Mouse (Mus musculus): ENCODE measurements at regions not wholly inside any gene's neighbourhood (a gene's known extent, or its start where the extent isn't known, plus 50 kb on each side); places are given as distances from the start of the nearest gene placed in this dataset.

- no peaks in the 10 kb centered on the region for H3K36me3 ChIP-seq (replicated peaks)
- H3K9ac ChIP-seq: no peak overlapping the region
- no peaks in the 10 kb centered on the region for H3K9me3 ChIP-seq
- H3K27me3 ChIP-seq (replicated peaks): no peaks in the 10 kb centered on the region
- no peaks in the 10 kb centered on the region for H3K4me1 ChIP-seq
- H3K4me2 ChIP-seq: no peak overlapping the region
- no peak overlapping the region for H3K4me3 ChIP-seq
- H3K27ac ChIP-seq: no peak overlapping the region
- 95% methylated on average over 3 of the region's 3 CpGs for WGBS
- ATAC-seq (replicated peaks): no peak
These were observed 198.3 kb upstream of the Dapk1 start for GRCm38 (mm10) chr13:60403471-60403870.

GRCm38 (mm10) chr13:60407344-60407743, 194.4 kb upstream of the Dapk1 start:
- H3K27ac ChIP-seq: no peak overlapping the region
- WGBS: 92% methylated on average over 4 of the region's 4 CpGs
- H3K36me3 ChIP-seq (replicated peaks): no peaks in the 10 kb centered on the region
- no peaks in the 10 kb centered on the region for H3K27me3 ChIP-seq (replicated peaks)
- H3K4me2 ChIP-seq: no peak overlapping the region
- H3K4me3 ChIP-seq: no peak overlapping the region
- H3K4me1 ChIP-seq: no peaks in the 10 kb centered on the region
- no peaks in the 10 kb centered on the region for H3K9me3 ChIP-seq
- no peak for ATAC-seq (replicated peaks)
- no peak overlapping the region for H3K9ac ChIP-seq

GRCm38 (mm10) chr13:60409706-60410502, 191.8 kb upstream of the Dapk1 start:
- WGBS: 66% methylated on average over 14 of the region's 14 CpGs
- no peak overlapping the region for H3K4me2 ChIP-seq

GRCm38 (mm10) chr13:60416024-60416423, 185.7 kb upstream of the Dapk1 start:
- 88% methylated on average over 1 of the region's 1 CpGs for WGBS
- Histone ChIP-seq H3K27ac (no peak overlapping the region), H3K36me3 (replicated peaks) (no peaks in the 10 kb centered on the region), H3K9me3 (no peaks in the 10 kb centered on the region), H3K27me3 (replicated peaks) (no peaks in the 10 kb centered on the region), H3K4me1 (no peaks in the 10 kb centered on the region), H3K4me2 (no peak overlapping the region), H3K4me3 (no peak overlapping the region), H3K9ac (no peak overlapping the region)
- no peak for ATAC-seq (replicated peaks)

More at GRCm38 (mm10) chr13:60409706-60410502, 191.8 kb upstream of the Dapk1 start:
- Histone ChIP-seq H3K9me3 (no peaks in the 10 kb centered on the region), H3K4me1 (no peaks in the 10 kb centered on the region), H3K36me3 (replicated peaks) (no peaks in the 10 kb centered on the region), H3K9ac (no peak overlapping the region), H3K4me3 (no peak overlapping the region), H3K27ac (no peak overlapping the region), H3K27me3 (replicated peaks) (no peaks in the 10 kb centered on the region)
- ATAC-seq (replicated peaks): no peak

- WGBS: 87% methylated on average over 8 of the region's 8 CpGs
- no peak overlapping the region for H3K4me3 ChIP-seq
- no peaks in the 10 kb centered on the region for H3K27me3 ChIP-seq (replicated peaks)
- H3K9ac ChIP-seq: no peak overlapping the region
- no peaks in the 10 kb centered on the region for H3K4me1 ChIP-seq
- H3K36me3 ChIP-seq (replicated peaks): no peaks in the 10 kb centered on the region
- H3K4me2 ChIP-seq: no peak overlapping the region
- H3K9me3 ChIP-seq: no peaks in the 10 kb centered on the region
- ATAC-seq (replicated peaks): no peak
- no peak overlapping the region for H3K27ac ChIP-seq
These were observed 184.7 kb upstream of the Dapk1 start for GRCm38 (mm10) chr13:60417015-60417414.

- no peak for ATAC-seq (replicated peaks)
- H3K4me1 ChIP-seq: no peaks in the 10 kb centered on the region
- H3K27me3 ChIP-seq (replicated peaks): no peaks in the 10 kb centered on the region
- H3K27ac ChIP-seq: no peak overlapping the region
- H3K9me3 ChIP-seq: no peaks in the 10 kb centered on the region
- H3K36me3 ChIP-seq (replicated peaks): no peaks in the 10 kb centered on the region
- no peak overlapping the region for H3K4me3 ChIP-seq
- no peak overlapping the region for H3K9ac ChIP-seq
- 62% methylated on average over 14 of the region's 14 CpGs for WGBS
- no peak overlapping the region for H3K4me2 ChIP-seq
These were observed 184.2 kb upstream of the Dapk1 start for GRCm38 (mm10) chr13:60417436-60418158.

GRCm38 (mm10) chr13:60420386-60420785, 181.4 kb upstream of the Dapk1 start:
- 11% methylated on average over 7 of the region's 7 CpGs for WGBS
- Histone ChIP-seq H3K27me3 (replicated peaks) (no peaks in the 10 kb centered on the region), H3K9ac (no peak overlapping the region), H3K36me3 (replicated peaks) (no peaks in the 10 kb centered on the region), H3K9me3 (no peaks in the 10 kb centered on the region), H3K27ac (no peak overlapping the region), H3K4me2 (no peak overlapping the region), H3K4me3 (no peak overlapping the region), H3K4me1 (no peaks in the 10 kb centered on the region)
- no peak for ATAC-seq (replicated peaks)

- Histone ChIP-seq H3K9me3 (no peaks in the 10 kb centered on the region), H3K4me3 (no peak overlapping the region), H3K4me2 (no peak overlapping the region), H3K4me1 (no peaks in the 10 kb centered on the region), H3K36me3 (replicated peaks) (no peaks in the 10 kb centered on the region), H3K27me3 (replicated peaks) (no peaks in the 10 kb centered on the region), H3K9ac (no peak overlapping the region), H3K27ac (no peak overlapping the region)
- no peak for ATAC-seq (replicated peaks)
- WGBS: 59% methylated on average over 3 of the region's 3 CpGs
These were observed 180.7 kb upstream of the Dapk1 start for GRCm38 (mm10) chr13:60420842-60421696.

- no peak overlapping the region for H3K27ac ChIP-seq
- no peak overlapping the region for H3K9ac ChIP-seq
- H3K4me2 ChIP-seq: no peak overlapping the region
- H3K27me3 ChIP-seq (replicated peaks): no peaks in the 10 kb centered on the region
- 70% methylated on average over 6 of the region's 6 CpGs for WGBS
- no peak for ATAC-seq (replicated peaks)
- no peaks in the 10 kb centered on the region for H3K9me3 ChIP-seq
- no peak overlapping the region for H3K4me3 ChIP-seq
- peaks cover 6% of the 10 kb centered on the region for H3K4me1 ChIP-seq
- no peaks in the 10 kb centered on the region for H3K36me3 ChIP-seq (replicated peaks)
These were observed 177.5 kb upstream of the Dapk1 start for GRCm38 (mm10) chr13:60424267-60424666.

GRCm38 (mm10) chr13:60425140-60425539, 176.6 kb upstream of the Dapk1 start:
- Histone ChIP-seq H3K9me3 (no peaks in the 10 kb centered on the region), H3K4me2 (no peak overlapping the region)

GRCm38 (mm10) chr13:60425556-60425955, 176.2 kb upstream of the Dapk1 start:
- Histone ChIP-seq H3K36me3 (replicated peaks) (no peaks in the 10 kb centered on the region), H3K4me1 (peaks cover 6% of the 10 kb centered on the region), H3K27ac (no peak overlapping the region), H3K9ac (no peak overlapping the region), H3K9me3 (no peaks in the 10 kb centered on the region), H3K27me3 (replicated peaks) (no peaks in the 10 kb centered on the region), H3K4me3 (no peak overlapping the region), H3K4me2 (no peak overlapping the region)
- 82% methylated on average over 6 of the region's 6 CpGs for WGBS
- ATAC-seq (replicated peaks): no peak

More at GRCm38 (mm10) chr13:60425140-60425539, 176.6 kb upstream of the Dapk1 start:
- ATAC-seq (replicated peaks): no peak
- H3K4me3 ChIP-seq: no peak overlapping the region
- H3K36me3 ChIP-seq (replicated peaks): no peaks in the 10 kb centered on the region
- no peak overlapping the region for H3K9ac ChIP-seq
- peaks cover 6% of the 10 kb centered on the region for H3K4me1 ChIP-seq
- WGBS: 66% methylated on average over 11 of the region's 11 CpGs
- no peak overlapping the region for H3K27ac ChIP-seq
- H3K27me3 ChIP-seq (replicated peaks): no peaks in the 10 kb centered on the region

- no peaks in the 10 kb centered on the region for H3K27me3 ChIP-seq (replicated peaks)
- peaks cover 6% of the 10 kb centered on the region for H3K4me1 ChIP-seq
- no peak overlapping the region for H3K9ac ChIP-seq
- no peak for ATAC-seq (replicated peaks)
- H3K27ac ChIP-seq: no peak overlapping the region
- 92% methylated on average over 12 of the region's 12 CpGs for WGBS
- H3K4me3 ChIP-seq: no peak overlapping the region
- H3K9me3 ChIP-seq: no peaks in the 10 kb centered on the region
- no peak overlapping the region for H3K4me2 ChIP-seq
- H3K36me3 ChIP-seq (replicated peaks): no peaks in the 10 kb centered on the region
These were observed 175.4 kb upstream of the Dapk1 start for GRCm38 (mm10) chr13:60426192-60426840.

Data from midbrain, embryonic 15.5 days (tissue).